Mouse (Mus musculus): Measurements from ENCODE around the gene Cdkal1. TPM values are rescaled to one million over a fixed set of nuclear protein-coding genes. Genes with fewer than 3 reads are reported as not detected.

Gene Cdkal1
- polyA plus RNA-seq, 1 experiment, result 13.5 TPM

DNA sequence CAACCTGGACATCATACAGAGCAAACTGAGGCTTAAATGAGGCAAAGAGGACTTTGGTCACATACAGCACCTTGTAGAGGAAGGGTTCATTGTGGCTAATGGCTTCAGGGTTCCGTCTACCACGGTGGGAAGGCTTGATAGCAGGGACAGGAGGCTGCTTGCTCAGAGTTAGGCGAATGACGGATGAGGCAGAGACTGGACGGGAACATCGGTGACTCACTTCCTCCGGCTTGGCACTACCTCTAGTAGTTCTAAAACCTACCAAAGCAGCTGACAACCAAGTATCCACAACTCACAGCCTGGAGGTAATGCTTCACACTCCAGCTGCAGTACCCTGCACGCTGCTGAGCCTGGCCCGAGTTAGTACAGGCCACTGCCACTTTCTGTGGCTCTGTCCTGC is 706.9 kb downstream of the Cdkal1 start:
- Histone ChIP-seq H3K27ac (ENCODE audit: insufficient read depth, low read depth, low read length) (no peak overlapping the region), H3K4me1 (ENCODE audit: control insufficient read depth, insufficient read depth, low read length) (no peaks in the 10 kb centered on the region), H3K4me3 (ENCODE audit: insufficient read depth, low read length) (no peak overlapping the region)
- TF ChIP-seq POLR2A (IDR thresholded peaks at IDR 0.05; ENCODE audit: borderline replicate concordance, low read depth, low read length) (no peak), CTCF (IDR thresholded peaks at IDR 0.05; ENCODE audit: low read depth, low read length) (no peak)

Other genes starting within 250 kb of the Cdkal1 start
- 7.9 and 8.9 TPM in 2 replicates for gene E2f3, start 130.4 kb upstream of the Cdkal1 start, polyA plus RNA-seq (2012; ENCODE audit: insufficient read depth, insufficient read length, missing spikeins)

Measured in bone marrow macrophage, adult 2 months (primary cell).